Mouse (Mus musculus) thymus, postnatal 0 days (tissue): ENCODE data around the gene Sgca. TPM values are rescaled to one million over a fixed set of nuclear protein-coding genes. Genes with fewer than 3 reads are reported as not detected.
"Not testable (repeated sequence)": the region's sequence is repeated elsewhere in the genome, so short reads cannot be mapped to it uniquely, and the experiment has no call there.

Experiments used
- DNase-seq: peaks from one replicate; pipeline ENCODE4 v3.0.0-alpha.2; 2015; ENCODE audit warnings: low spot score
- polyA plus RNA-seq: library from polyadenylated mRNA; unstranded; fragments of >200 nt; fragmentation: Nextera tagmentation; extraction: Ambion mirVana; gene quantifications from 2 replicates; pipeline ENCODE4 v1.2.1, GENCODE M21; 2015

Gene Sgca
- polyA plus RNA-seq: 0.22 and 0.30 TPM in 2 replicates

DNA sequence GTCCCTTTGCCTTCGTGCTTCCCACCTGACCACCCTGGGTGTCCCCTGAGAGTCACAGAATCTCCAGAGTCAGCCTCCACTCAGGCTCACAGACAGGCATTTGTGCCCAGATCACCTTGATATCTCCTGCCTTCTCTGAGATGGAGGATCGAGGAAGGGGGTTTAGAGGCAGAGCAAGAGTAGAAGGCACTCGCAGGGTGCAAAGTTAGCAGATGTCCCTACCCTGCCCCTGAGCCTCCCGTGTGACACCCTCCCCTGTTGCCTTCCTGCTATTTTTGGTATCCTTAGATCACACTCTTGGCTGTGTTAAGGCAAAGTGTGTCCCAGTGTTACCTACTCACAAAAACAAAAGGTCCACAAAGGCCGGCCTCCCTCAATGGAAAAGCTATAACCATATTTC, at the start of gene Sgca:
Sgca (minus strand) TSS at position 129 of the 400 bp plus-strand sequence.
- DNase-seq: no peak

DNA sequence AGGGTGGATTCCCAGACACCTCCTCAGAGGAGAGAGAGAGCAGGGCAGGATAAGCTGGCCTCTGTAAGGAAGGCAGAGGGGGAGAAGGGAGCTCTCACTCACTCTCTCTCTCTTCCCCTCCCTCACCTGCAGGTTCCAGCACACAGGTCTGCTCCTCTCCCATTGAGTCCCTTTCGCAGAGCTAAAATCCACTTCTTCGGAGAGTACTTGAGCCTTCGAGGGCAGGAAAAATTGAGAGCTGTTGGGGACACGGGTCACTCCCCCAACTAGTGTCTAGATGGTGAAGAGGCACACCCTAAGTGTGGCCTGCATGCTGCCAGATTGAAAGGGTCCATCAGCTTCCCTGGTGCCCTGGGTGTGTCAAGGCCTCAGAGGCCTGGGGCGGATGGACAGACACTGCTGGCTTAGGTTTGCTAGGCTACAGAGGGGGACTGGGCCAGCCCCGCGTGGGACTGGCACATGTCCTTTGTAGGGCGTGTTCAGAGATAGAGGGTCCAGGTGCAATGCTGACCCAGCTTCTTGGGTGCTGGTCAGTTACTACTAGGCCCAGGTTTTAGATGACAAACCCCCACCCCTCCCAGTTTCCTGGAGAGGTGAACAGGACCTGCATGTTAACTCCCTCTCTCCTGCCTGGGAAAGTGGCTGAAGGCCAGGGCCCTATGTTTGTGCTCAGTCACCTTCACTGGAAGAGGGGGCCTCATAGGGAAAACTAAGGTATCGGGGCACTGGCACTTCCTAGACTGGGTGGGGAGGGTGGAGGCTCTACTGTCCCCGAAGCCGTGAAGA, 49.3 kb upstream of the Sgca start:
- DNase-seq: no peak

- no peak for DNase-seq
Measured at GRCm38 (mm10) chr11:95024439-95025184, 48.5 kb upstream of the Sgca start.

DNA sequence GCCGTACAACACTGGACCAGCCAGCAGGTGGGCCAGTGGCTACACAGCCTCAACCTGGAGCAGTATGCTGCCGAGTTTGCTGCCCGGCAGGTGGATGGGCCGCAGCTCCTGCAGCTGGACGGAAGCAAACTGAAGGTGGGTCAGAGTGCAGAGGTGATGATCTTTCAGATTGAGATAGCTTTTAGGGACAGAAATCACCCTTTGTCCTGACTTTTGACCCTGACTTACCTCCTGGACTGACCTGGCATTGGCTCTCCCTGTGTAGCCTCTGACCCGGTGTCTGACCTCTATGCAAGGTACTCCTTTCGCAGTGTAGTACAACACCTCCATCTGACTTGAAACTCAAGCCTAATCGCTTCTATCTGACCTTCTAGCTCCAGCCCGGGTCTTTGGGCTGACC, 47.4 kb upstream of the Sgca start:
- DNase-seq: no peak

GRCm38 (mm10) chr11:95022237-95022992, 46.3 kb upstream of the Sgca start:
- no peak for DNase-seq

DNA sequence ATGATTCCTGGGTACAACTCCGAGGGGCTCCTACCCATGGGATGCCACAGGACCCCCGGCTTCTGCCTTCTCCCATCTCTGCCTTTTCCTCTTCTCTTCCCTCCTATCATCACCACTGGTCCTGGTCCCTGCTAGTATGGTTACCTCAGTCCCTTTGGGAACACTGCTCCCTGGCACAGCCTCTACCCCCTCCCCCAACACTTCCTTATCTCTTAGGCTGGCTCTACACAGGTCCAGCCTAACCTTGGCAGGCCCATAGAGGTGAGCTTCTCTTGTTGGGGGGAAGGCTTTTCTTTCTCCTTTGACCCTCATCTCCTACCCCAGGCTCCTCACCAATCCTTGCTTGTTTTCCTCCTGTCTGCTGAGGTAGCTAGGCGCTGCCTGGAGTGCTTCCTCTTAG, 39.4 kb upstream of the Sgca start:
- no peak for DNase-seq

GRCm38 (mm10) chr11:95012487-95012886, 36.4 kb upstream of the Sgca start:
- no peak for DNase-seq

DNA sequence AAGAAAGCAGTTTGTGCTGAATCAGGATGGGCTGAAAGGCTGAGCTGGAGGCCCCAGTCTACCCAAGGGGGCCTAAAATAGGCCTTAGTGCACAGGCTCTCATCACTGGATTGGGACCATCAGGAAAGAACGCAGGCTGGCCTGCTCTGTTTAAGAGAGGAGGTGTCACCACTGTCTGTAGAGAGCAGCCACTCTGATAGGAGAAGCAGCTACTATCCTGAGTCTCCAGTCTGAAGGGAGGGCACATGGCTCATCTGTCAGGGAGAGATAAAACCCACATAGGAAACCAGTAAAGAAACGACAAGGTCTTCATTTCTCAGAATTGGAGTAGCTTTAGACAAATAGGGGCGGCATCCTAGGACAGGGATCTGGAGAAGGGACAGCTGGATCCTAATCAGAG, 35.9 kb upstream of the Sgca start:
- DNase-seq: no peak

GRCm38 (mm10) chr11:95011416-95011815, 35.3 kb upstream of the Sgca start:
- no peak for DNase-seq

GRCm38 (mm10) chr11:95010841-95011403, 34.8 kb upstream of the Sgca start:
- DNase-seq: not testable (repeated sequence)

DNA sequence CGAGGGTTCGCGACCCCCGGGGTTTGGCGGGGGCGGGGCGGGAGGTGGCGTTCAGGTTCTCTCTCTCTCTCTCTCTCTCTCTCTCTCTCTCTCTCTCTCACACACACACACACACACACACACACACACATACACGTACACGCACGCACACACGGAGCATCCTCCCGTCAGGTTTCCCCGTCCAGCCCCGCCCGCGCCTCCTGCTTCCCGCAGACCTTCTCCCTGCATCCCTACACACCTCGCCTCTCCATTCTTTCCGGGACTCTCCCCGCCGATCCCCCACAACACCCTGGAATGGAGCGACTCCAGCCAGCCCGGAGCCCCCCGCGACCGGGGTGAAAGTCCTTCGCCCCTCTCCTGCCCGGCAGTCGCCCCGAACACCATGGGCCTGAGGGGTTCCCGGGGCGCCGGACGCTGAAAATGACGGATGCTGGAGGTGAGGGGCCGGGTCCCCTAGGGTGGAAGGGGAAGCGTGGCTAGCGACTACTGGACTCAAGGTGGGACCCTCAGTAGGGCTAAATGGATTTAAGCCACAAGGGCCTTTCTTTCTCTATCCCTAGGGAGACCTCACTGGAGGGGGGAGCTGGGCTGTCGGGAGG, 34.1 kb upstream of the Sgca start:
- no peak for DNase-seq

DNA sequence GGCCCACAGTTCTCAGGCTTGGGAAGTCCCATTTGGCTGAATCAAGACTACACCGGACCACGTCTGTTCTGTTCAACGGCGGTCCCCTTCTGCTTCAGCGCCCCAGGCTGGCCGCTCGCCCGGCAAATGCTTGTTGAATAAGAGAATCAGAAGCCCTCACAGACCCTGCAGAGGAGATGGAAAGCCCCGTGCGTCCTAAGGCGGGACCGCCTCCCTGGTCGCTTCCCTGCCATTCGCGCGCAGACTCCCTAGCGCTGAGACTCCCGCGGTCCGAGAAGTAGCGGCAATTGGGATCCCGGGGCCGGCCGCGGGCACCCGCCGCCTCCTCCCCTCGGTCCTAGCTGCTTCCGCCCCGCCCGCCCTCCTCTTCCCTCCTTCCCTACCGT, 33.5 kb upstream of the Sgca start, which contains the start of gene Samd14:
Samd14 (plus strand) TSS at position 251 of the 386 bp plus-strand sequence.
- peak; percentile 12 for DNase-seq

DNA sequence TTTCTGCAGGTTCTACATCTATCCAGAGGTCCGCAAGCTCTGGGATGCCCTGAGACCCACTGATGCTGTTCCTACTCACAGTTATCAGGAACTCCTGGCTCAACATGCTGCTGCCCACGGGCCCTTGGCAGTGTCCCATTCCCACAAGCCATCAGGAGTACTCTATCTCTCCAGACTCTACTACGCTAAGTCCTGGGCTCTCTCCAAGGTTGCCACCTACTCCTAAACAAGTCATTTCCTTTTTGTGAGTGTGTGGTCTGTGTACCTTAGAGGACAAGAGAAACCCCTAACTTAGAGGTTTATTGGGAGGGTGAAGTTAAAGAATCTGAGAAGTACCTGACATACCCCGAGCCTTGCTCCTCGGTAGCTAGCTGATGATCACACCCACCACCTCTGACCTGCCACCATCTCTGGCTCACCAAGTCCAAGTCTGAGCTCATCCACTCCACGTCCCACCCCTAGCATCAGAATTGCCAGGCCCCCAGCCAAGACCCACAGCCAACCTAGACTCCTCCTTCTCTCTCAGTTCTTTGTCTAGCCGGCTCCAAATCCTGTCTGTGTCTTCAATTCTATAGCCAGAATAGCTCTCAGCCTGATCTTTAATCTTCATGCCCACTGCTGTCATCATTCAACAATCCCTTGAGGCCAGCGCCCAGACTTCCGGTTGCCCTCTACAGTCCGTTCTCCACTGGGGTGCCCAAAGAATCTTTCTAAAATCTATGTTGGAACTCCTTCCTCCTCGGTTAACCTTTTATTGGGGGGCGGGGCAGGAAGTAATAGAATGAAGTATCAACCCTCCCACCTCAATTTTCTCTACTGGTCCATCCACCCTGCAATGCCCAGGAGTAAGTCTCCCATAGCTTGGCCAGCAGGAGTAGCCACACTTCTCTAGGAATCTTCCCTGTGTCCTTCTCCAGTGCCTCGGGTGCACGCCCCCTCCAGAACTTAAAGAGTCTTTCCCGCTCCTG, 32.8 kb upstream of the Sgca start:
- peak; percentile 2 for DNase-seq

GRCm38 (mm10) chr11:95007418-95007817, 31.3 kb upstream of the Sgca start:
- no peak for DNase-seq

GRCm38 (mm10) chr11:95006525-95007219, 30.5 kb upstream of the Sgca start:
- peak; percentile 74 for DNase-seq

- peak; percentile 3 for DNase-seq
Measured at GRCm38 (mm10) chr11:95006038-95006437, 29.9 kb upstream of the Sgca start.

DNA sequence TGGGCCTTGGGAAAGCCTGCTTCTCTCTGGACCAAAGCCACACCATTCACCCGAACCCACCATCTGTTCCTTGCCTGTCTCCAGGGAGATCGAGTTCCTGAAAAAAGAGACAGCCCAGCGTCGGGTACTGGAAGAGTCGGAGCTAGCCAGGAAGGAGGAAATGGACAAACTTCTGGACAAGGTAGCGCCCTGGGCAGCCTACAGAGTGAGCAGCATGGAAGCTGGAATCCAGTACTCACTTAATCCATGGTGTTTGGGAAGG, 28.7 kb upstream of the Sgca start:
- DNase-seq: no peak

GRCm38 (mm10) chr11:95004136-95004936, 28.2 kb upstream of the Sgca start:
- DNase-seq: no peak

DNA sequence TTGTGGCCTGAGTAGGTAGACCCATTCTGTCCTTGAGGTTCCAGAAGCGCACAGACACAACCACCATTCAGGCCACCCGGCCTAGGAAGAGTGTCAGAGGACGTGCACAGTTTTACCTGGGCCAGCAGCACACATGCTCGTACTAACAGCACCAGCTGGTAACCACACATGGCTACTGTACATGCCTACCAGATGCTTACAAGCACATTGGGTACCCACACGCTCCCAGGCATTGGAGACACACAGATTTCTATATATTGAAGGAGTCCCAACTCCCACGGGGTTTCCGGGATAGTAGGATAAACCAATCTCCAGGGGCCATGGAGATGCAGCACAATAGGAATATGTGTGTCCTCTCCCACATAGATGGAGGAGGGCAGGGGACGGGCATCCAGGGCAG, 26.6 kb upstream of the Sgca start:
- no peak for DNase-seq
